Mouse (Mus musculus) left cerebral cortex, postnatal 36 days (tissue): ENCODE data around the gene Macrod2. TPM values are rescaled to one million over a fixed set of nuclear protein-coding genes. Genes with fewer than 3 reads are reported as not detected.

Experiments used
- DNase-seq, 2 experiments: peaks; one replicate each; pipeline ENCODE4 v3.0.0; 2021 to 2022; ENCODE audit warnings: low spot score in 2 of 2, mixed read lengths in 1 of 2
- intact Hi-C: fragments of 180-260 bp; cut with DNase I; formaldehyde crosslinking; loops from one replicate; pipeline ENCODE4 v1.15.1; 2025
- total RNA-seq, 2 experiments: library from RNA; stranded (reverse); gene quantifications; 2 replicates each; pipeline ENCODE4 v1.2.3; 2021

The Macrod2 gene
- total RNA-seq, 2 experiments from 2014 or later, result 47.2 to 55.6 TPM

- intact Hi-C loops, result no loop called here
- DNase-seq, result no peak
Measured at GRCm38 (mm10) chr2:141312136-141312948, 917.2 kb downstream of the Macrod2 start.

- no peak for DNase-seq
- intact Hi-C loops, result no loop called here
Measured at GRCm38 (mm10) chr2:141315349-141315748, 920.2 kb downstream of the Macrod2 start.

- intact Hi-C loops, result no loop called here
- no peak for DNase-seq
Measured at GRCm38 (mm10) chr2:141323956-141324460, 928.9 kb downstream of the Macrod2 start.

GRCm38 (mm10) chr2:141327296-141327695 is 932.2 kb downstream of the Macrod2 start:
- intact Hi-C loops, result no loop called here
- peak; percentile 7 to 8 for DNase-seq

- intact Hi-C loops, result no loop called here
- DNase-seq, result peak; percentile 6 to 11
Measured at GRCm38 (mm10) chr2:141337708-141338107, 942.6 kb downstream of the Macrod2 start.

GRCm38 (mm10) chr2:141343988-141344535 is 949.0 kb downstream of the Macrod2 start:
- DNase-seq, result no peak
- intact Hi-C loops, result no loop called here

- intact Hi-C loops, result no loop called here
- DNase-seq, result no peak
Measured at GRCm38 (mm10) chr2:141352623-141353022, 957.5 kb downstream of the Macrod2 start.

GRCm38 (mm10) chr2:141388632-141389031 is 993.5 kb downstream of the Macrod2 start:
- no peak for DNase-seq
- intact Hi-C loops, result no loop called here

GRCm38 (mm10) chr2:141391229-141391628 is 996.1 kb downstream of the Macrod2 start:
- intact Hi-C loops, result no loop called here
- no peak for DNase-seq

- DNase-seq, result no peak
- intact Hi-C loops, result no loop called here
Measured at GRCm38 (mm10) chr2:141394806-141395205, 999.7 kb downstream of the Macrod2 start.

GRCm38 (mm10) chr2:141408766-141409165 is 1013.7 kb downstream of the Macrod2 start:
- DNase-seq, result no peak
- intact Hi-C loops, result loop anchor here (10.0 kb wide), 1 partner anchor 734 kb away; the partner anchor contains the start of gene Flrt3

GRCm38 (mm10) chr2:141416436-141416835 is 1021.3 kb downstream of the Macrod2 start:
- intact Hi-C loops, result no loop called here
- no peak for DNase-seq

GRCm38 (mm10) chr2:141416855-141417544 is 1021.9 kb downstream of the Macrod2 start:
- no peak for DNase-seq
- intact Hi-C loops, result no loop called here

- intact Hi-C loops, result no loop called here
- no peak for DNase-seq
Measured at GRCm38 (mm10) chr2:141419806-141420205, 1024.7 kb downstream of the Macrod2 start.

GRCm38 (mm10) chr2:141434084-141434483 is 1039.0 kb downstream of the Macrod2 start:
- DNase-seq, result no peak
- intact Hi-C loops, result no loop called here

- peak; percentile 30 to 35 for DNase-seq
- intact Hi-C loops, result no loop called here
Measured at GRCm38 (mm10) chr2:141434731-141435570, 1039.8 kb downstream of the Macrod2 start.

GRCm38 (mm10) chr2:141441896-141442295 is 1046.8 kb downstream of the Macrod2 start:
- intact Hi-C loops, result no loop called here
- no peak for DNase-seq

- intact Hi-C loops, result no loop called here
- DNase-seq, result no peak
Measured at GRCm38 (mm10) chr2:141449078-141449680, 1054.1 kb downstream of the Macrod2 start.

GRCm38 (mm10) chr2:141463946-141464345 is 1068.8 kb downstream of the Macrod2 start:
- DNase-seq, result no peak
- intact Hi-C loops, result no loop called here
